Mouse (Mus musculus): Measurements from ENCODE around the gene Lmf1.

GRCm38 (mm10) chr17:25597537-25597936, 18.7 kb downstream of the Lmf1 start:
- TF ChIP-seq CTCF (IDR thresholded peaks at IDR 0.05; ENCODE audit: insufficient read depth, low read length) (no peak), POLR2A (IDR thresholded peaks at IDR 0.05; ENCODE audit: borderline replicate concordance, extremely low read depth, low read depth, low read length) (no peak)

Data from lung, adult 2 months (tissue).